Mouse (Mus musculus): ENCODE data around the gene Slc7a14.

GRCm38 (mm10) chr3:31253862-31254261 lies 56.3 kb downstream of the Slc7a14 start:
- TF ChIP-seq GATA1 (IDR thresholded peaks at IDR 0.05; ENCODE audit: low read length) (no peak), TAL1 (IDR thresholded peaks at IDR 0.05; ENCODE audit: low read length) (no peak)

All from erythroblast, embryonic 14.5 days (primary cell).